Mouse (Mus musculus) c-Kit-positive CD71-negative TER-119-negative erythroid progenitor cells, embryonic 14.5 days (primary cell): ENCODE data around the gene Adam26b.
"Not testable (repeated sequence)": the region's sequence is repeated elsewhere in the genome, so short reads cannot be mapped to it uniquely, and the experiment has no call there.

Source experiments
- DNase-seq: peaks from one replicate; pipeline ENCODE4 v3.0.0-alpha.2; 2013; ENCODE audit warnings: low read depth

Gene Adam26b

GRCm38 (mm10) chr8:43528006-43528405, at the start of gene Adam26b:
Gene Adam26b (minus strand): TSS chr8:43528106.
- not testable (repeated sequence) for DNase-seq

- DNase-seq, result not testable (repeated sequence)
Measured at GRCm38 (mm10) chr8:43576607-43577006, 48.7 kb upstream of the Adam26b start, which contains the start of gene Adam26a. Gene Adam26a (minus strand): TSS chr8:43576707.
